Mouse (Mus musculus) lung, embryonic 16.5 days (tissue): Measurements from ENCODE around the gene Kctd7. TPM values are rescaled to one million over a fixed set of nuclear protein-coding genes. Genes with fewer than 3 reads are reported as not detected.
A peak's percentile ranks its signal among the peaks of the same experiment; 100 is the strongest.

Experiments
- ATAC-seq: fragments of 200-750 bp; cut with Nextera tagmentation; 2 replicates; pipeline ENCODE4 v1.8.0; 2017; ENCODE audit warnings: low read depth, mild to moderate bottlenecking, moderate library complexity
- H3K27ac ChIP-seq: fragments of 300-500 bp; sonication (generic); 2 replicates; pipeline ENCODE4 v1.5.1; 2014; ENCODE audit warnings: mild to moderate bottlenecking, control low read depth, low read length
- H3K27me3 ChIP-seq: fragments of 300-500 bp; sonication (generic); 2 replicates; pipeline ENCODE4 v1.6.1; 2014; ENCODE audit warnings: low read depth, low read length, mixed read lengths; ENCODE audit not compliant: control insufficient read depth, insufficient read depth
- H3K36me3 ChIP-seq: fragments of 300-500 bp; sonication (generic); 2 replicates; pipeline ENCODE4 v1.6.1; 2014; ENCODE audit warnings: low read length; ENCODE audit not compliant: control insufficient read depth, insufficient read depth
- H3K4me1 ChIP-seq: fragments of 300-500 bp; sonication (generic); replicated peaks from 2 replicates; pipeline ENCODE4 v1.6.1; 2014; ENCODE audit warnings: low read length, mixed read lengths; ENCODE audit not compliant: control insufficient read depth, insufficient read depth
- H3K4me2 ChIP-seq: fragments of 300-500 bp; sonication (generic); 2 replicates; pipeline ENCODE4 v1.6.1; 2014; ENCODE audit warnings: low read depth, low read length, control low read depth
- H3K4me3 ChIP-seq: fragments of 300-500 bp; sonication (generic); 2 replicates; pipeline ENCODE4 v1.5.1; 2014; ENCODE audit warnings: mild to moderate bottlenecking, low read length, control low read depth
- H3K9ac ChIP-seq: fragments of 300-500 bp; sonication (generic); 2 replicates; pipeline ENCODE4 v1.6.1; 2014; ENCODE audit warnings: low read length, control low read depth
- H3K9me3 ChIP-seq: fragments of 300-500 bp; sonication (generic); 2 replicates; pipeline ENCODE4 v1.6.1; 2016; ENCODE audit warnings: low read length; ENCODE audit not compliant: control insufficient read depth
- WGBS: fragments of 180-500 bp; shearing (Covaris S2); extraction: QIAGEN DNeasy Blood & Tissue Kit; methylation state at CpG from one replicate; pipeline ENCODE4 v1.1.7; 2014; 5-methylcytosine and 5-hydroxymethylcytosine counted together
- polyA plus RNA-seq: library from polyadenylated mRNA; unstranded; fragments of >200 nt; fragmentation: Nextera tagmentation; extraction: Ambion mirVana; gene quantifications from 2 replicates; pipeline ENCODE4 v1.2.1, GENCODE M21; 2015

Kctd7 gene
- polyA plus RNA-seq, 1 experiment from 2014 or later: 6.1 TPM

DNA sequence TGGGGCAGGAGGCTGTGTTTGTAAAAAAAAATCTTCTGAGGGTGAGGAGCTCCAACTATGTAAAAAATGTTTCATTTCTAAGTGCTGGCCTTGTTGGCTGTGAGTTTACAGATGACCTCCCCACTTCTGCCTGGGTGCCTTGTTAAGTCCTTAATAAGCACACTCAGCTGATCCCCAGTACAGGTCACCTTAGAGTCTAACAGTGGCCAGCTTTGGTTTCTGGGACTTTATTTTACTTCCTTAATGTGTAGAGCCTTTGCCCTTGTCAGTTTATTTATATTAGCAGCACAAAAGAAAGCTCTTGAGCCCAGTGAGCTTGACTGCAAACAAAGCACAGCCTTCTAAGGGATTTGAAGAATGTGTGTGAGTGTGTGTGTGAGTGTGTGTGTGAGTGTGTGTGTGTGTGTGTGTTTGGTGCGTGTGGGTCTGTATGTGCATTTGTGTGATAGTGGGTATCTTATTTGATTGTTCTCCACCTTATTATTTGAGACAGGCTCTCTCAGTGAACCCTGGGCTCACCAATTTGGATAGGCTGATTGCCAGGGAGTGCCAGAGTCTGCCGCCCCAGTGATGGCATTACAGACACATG is 47.8 kb downstream of the Kctd7 start:
- Histone ChIP-seq H3K9me3 (no peaks in the 10 kb centered on the region), H3K9ac (no peak overlapping the region), H3K4me1 (peaks cover 10% of the 10 kb centered on the region; the same call in 1 of the 2 replicates), H3K36me3 (peaks cover 22% of the 10 kb centered on the region), H3K4me2 (no peak overlapping the region), H3K27me3 (no peaks in the 10 kb centered on the region), H3K27ac (peak overlapping the region; percentile 92), H3K4me3 (no peak overlapping the region)
- peak; percentile 92 for ATAC-seq
- WGBS: 24% methylated on average over 2 of the region's 2 CpGs

DNA sequence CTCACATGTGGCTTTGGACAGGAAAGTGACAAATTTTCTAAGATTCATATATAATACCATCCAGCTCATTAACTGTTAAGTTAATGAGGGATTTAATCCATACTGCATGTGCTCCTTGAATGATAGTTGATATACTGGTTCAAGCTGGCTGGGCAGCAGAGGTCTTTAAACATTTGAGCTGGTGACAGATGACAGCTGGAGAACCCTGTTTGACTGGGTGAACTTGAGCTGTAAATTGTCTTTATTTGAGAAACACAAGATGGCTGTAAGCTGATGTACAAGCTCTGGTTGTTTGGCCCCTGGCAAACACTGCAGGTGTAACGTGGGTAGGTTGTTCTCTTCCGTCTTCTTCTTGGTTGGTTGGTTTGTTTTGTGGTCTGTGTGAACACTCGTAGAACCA is 49.1 kb downstream of the Kctd7 start:
- Histone ChIP-seq H3K9me3 (no peaks in the 10 kb centered on the region), H3K36me3 (peaks cover 25% of the 10 kb centered on the region), H3K4me2 (no peak overlapping the region), H3K27me3 (no peaks in the 10 kb centered on the region), H3K4me3 (no peak overlapping the region), H3K27ac (no peak overlapping the region), H3K9ac (no peak overlapping the region), H3K4me1 (peaks cover 10% of the 10 kb centered on the region; the same call in 1 of the 2 replicates)
- WGBS: 65% methylated on average over 3 of the region's 3 CpGs
- ATAC-seq: no peak

GRCm38 (mm10) chr5:130196307-130196706 is 51.6 kb downstream of the Kctd7 start:
- H3K9ac ChIP-seq: no peak overlapping the region
- peaks cover 10% of the 10 kb centered on the region; the same call in 1 of the 2 replicates for H3K4me1 ChIP-seq
- peaks cover 18% of the 10 kb centered on the region for H3K36me3 ChIP-seq
- no peak overlapping the region for H3K4me3 ChIP-seq
- 97% methylated on average over 1 of the region's 1 CpGs for WGBS
- H3K27me3 ChIP-seq: no peaks in the 10 kb centered on the region
- no peak for ATAC-seq
- H3K27ac ChIP-seq: no peak overlapping the region
- no peak overlapping the region for H3K4me2 ChIP-seq
- no peaks in the 10 kb centered on the region for H3K9me3 ChIP-seq

DNA sequence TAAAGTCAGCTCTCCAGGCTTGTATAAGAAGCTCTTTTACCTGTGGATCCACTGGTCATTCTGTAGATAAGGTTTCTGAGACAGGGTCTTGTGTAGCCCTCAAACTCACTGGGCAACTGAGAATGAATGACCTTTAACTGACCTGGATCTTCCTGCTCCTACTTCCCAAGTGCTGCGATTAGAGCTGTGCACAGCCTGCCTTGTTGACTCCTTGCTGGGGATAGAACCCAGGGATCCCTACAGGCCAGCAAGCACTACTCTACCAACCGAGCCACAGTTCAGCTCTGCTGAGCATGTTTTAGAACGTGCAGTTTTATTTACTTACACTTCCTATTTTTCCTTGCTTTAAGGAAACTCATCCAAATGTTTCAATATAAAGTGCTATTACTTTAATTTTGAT is 52.8 kb downstream of the Kctd7 start:
- no peaks in the 10 kb centered on the region for H3K27me3 ChIP-seq
- no peak overlapping the region for H3K4me3 ChIP-seq
- no peaks in the 10 kb centered on the region for H3K9me3 ChIP-seq
- 69% methylated on average over 3 of the region's 3 CpGs for WGBS
- H3K27ac ChIP-seq: no peak overlapping the region
- H3K36me3 ChIP-seq: peaks cover 18% of the 10 kb centered on the region
- H3K4me2 ChIP-seq: no peak overlapping the region
- no peak for ATAC-seq
- no peak overlapping the region for H3K9ac ChIP-seq
- peaks cover 3% of the 10 kb centered on the region; the same call in 1 of the 2 replicates for H3K4me1 ChIP-seq

DNA sequence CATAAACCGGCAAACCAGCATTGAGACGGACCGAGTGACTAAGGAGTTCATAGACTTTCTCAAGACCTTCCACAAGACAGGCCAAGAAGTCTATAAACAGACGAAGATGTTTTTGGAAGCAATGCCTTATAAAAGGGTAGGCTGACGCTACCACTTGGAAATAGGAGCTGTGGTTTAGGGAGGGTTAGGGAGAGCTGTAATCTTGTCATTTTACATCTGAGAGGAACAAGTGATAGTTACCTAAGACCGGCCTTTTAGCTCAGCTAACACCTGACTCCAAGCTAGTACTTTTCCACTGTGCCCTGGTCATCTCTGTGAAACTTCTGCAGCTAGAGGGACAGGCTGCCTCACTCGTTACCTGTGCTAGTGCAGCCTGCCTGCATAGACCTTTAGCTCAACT is 53.3 kb downstream of the Kctd7 start:
- Histone ChIP-seq H3K9ac (no peak overlapping the region), H3K27ac (no peak overlapping the region), H3K36me3 (peaks cover 18% of the 10 kb centered on the region), H3K27me3 (no peaks in the 10 kb centered on the region), H3K4me2 (no peak overlapping the region), H3K4me1 (no peaks in the 10 kb centered on the region; the same call in 1 of the 2 replicates), H3K9me3 (no peaks in the 10 kb centered on the region), H3K4me3 (no peak overlapping the region)
- no peak for ATAC-seq
- 88% methylated on average over 7 of the region's 7 CpGs for WGBS

DNA sequence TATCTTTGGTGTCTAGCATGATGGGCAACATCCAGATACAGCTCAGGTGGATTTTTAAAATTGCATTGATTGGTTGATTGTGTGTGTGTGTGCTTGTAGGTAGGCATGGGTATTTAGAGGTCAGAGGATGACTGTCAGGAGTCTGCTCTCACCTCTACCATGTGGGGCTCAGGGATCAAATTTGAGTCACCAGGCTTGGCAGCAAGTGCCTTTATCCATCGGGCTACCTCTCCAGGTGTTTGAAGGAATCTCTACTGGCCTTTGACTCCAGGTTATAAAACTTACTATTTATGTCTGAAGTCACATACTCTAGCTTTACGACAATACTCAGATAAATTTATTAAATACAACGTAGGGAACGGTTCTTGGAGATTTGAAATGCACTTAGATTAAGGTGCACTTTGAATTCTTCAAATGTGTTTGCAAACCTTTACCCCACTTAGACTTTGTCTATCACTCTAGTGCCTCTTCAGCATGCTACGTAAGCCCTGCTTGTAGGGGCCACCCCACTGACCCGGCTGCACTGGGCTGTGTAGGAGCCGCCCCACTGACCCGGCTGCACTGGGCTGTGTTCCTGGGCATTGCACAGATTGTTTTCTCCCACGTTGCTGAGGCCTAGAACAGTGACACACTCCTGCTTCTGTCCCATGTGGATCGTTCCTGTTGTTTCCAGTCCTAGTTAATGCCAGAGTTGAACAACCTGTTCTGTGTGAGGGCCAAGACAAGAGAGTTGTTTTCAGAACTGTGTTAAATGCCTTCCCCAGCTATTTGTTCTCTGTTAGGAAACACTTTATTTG is 55.8 kb downstream of the Kctd7 start:
- Histone ChIP-seq H3K9me3 (no peaks in the 10 kb centered on the region), H3K27me3 (no peaks in the 10 kb centered on the region), H3K36me3 (peaks cover 19% of the 10 kb centered on the region), H3K4me1 (0 out of 2 replicates have a peak, but pooled peaks cover 2% of the 10 kb centered on the region), H3K27ac (peak overlapping the region; percentile 28), H3K4me3 (no peak overlapping the region), H3K9ac (no peak overlapping the region), H3K4me2 (no peak overlapping the region)
- ATAC-seq: peak; percentile 78
- 70% methylated on average over 10 of the region's 10 CpGs for WGBS

- Histone ChIP-seq H3K9me3 (no peaks in the 10 kb centered on the region), H3K27me3 (no peaks in the 10 kb centered on the region), H3K27ac (no peak overlapping the region), H3K4me1 (0 out of 2 replicates have a peak, but pooled peaks cover 2% of the 10 kb centered on the region), H3K4me3 (no peak overlapping the region), H3K4me2 (no peak overlapping the region), H3K36me3 (peaks cover 24% of the 10 kb centered on the region), H3K9ac (no peak overlapping the region)
- no peak for ATAC-seq
- 73% methylated on average over 4 of the region's 4 CpGs for WGBS
These were observed 59.3 kb downstream of the Kctd7 start for GRCm38 (mm10) chr5:130203948-130204347.

DNA sequence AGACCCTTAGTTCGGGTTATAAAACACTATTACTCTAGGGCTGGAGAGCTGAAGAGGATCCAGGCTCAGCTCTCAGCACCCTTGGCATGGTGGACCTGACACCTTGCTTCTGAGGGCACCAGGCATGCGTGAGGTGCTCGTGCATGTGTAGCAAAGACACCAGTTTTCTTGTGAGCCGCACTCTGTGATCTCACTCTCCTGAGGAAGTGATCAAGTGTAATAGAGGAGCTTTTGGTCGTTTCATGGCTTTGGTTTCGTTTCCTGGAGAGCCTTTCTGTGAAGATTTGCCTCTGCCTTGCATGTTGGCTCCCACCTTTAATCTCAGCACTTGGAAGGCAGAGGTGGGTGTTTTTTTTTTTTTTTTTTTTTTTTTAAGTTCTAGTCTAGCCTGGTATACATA is 59.9 kb downstream of the Kctd7 start:
- H3K27ac ChIP-seq: no peak overlapping the region
- peaks cover 27% of the 10 kb centered on the region for H3K36me3 ChIP-seq
- H3K4me2 ChIP-seq: no peak overlapping the region
- 81% methylated on average over 6 of the region's 6 CpGs for WGBS
- H3K9ac ChIP-seq: no peak overlapping the region
- H3K27me3 ChIP-seq: no peaks in the 10 kb centered on the region
- no peaks in the 10 kb centered on the region for H3K9me3 ChIP-seq
- ATAC-seq: no peak
- H3K4me3 ChIP-seq: no peak overlapping the region
- H3K4me1 ChIP-seq: 0 out of 2 replicates have a peak, but pooled peaks cover 2% of the 10 kb centered on the region
